Mouse (Mus musculus) liver, embryonic 14.5 days (tissue): ENCODE results near the gene Grcc10.

Experiments used
- CTCF ChIP-seq: IDR thresholded peaks from 2 replicates; pipeline ENCODE4 v1.5.1; 2016; ENCODE audit warnings: antibody characterized with exemption, low read depth, control low read depth
- EP300 ChIP-seq: IDR thresholded peaks from 2 replicates; pipeline ENCODE4 v1.6.1; 2016; ENCODE audit warnings: antibody characterized with exemption, low read depth

GRCm38 (mm10) chr6:124779222-124779983, 38.2 kb upstream of the Grcc10 start, which contains the start of gene Lrrc23:
- TF ChIP-seq CTCF (no peak), EP300 (no peak)
